Mouse (Mus musculus) splenic B cell, adult 2 months (primary cell): ENCODE results near the gene Lonrf2.

Experiments used
- DNase-seq: peaks from one replicate; pipeline ENCODE4 v3.0.0-alpha.2; 2011; ENCODE audit warnings: low read depth, low spot score
- H3K27me3 ChIP-seq: 2 replicates; pipeline ENCODE4 v1.6.1; 2012; ENCODE audit warnings: mild to moderate bottlenecking, low read length, moderate library complexity, mixed read lengths; ENCODE audit not compliant: control insufficient read depth, poor library complexity, insufficient read depth, severe bottlenecking
- H3K36me3 ChIP-seq: 2 replicates; pipeline ENCODE4 v1.6.1; 2012; ENCODE audit warnings: mild to moderate bottlenecking, low read length, moderate library complexity, mixed read lengths; ENCODE audit not compliant: control insufficient read depth, poor library complexity, insufficient read depth, severe bottlenecking

Gene Lonrf2

DNA sequence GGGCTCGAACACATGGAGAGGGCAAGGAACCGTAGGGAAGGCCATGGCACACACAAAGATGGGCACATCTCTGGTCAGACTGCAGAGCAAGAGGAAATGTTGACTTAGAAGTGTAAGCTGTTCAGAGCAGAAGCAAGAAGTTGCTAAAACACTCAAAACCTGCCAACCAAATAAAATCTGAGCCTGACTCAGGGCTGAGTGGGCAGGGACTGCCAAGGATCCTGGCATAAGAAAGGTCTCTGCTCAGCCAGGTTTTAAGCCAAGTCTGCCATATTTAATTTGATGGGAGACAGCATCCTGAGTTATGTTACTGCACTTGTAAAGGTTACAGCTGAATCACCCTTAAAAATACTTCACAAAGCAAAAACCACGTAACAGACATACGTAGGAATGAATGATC lies 29.4 kb downstream of the Lonrf2 start:
- DNase-seq = no peak
- no peaks in the 10 kb centered on the region for H3K36me3 ChIP-seq

GRCm38 (mm10) chr1:38800402-38800801 lies 36.1 kb downstream of the Lonrf2 start:
- no peak for DNase-seq
- no peaks in the 10 kb centered on the region for H3K36me3 ChIP-seq
- no peaks in the 10 kb centered on the region for H3K27me3 ChIP-seq

More for the DNA sequence above, 29.4 kb downstream of the Lonrf2 start:
- H3K27me3 ChIP-seq = no peaks in the 10 kb centered on the region

DNA sequence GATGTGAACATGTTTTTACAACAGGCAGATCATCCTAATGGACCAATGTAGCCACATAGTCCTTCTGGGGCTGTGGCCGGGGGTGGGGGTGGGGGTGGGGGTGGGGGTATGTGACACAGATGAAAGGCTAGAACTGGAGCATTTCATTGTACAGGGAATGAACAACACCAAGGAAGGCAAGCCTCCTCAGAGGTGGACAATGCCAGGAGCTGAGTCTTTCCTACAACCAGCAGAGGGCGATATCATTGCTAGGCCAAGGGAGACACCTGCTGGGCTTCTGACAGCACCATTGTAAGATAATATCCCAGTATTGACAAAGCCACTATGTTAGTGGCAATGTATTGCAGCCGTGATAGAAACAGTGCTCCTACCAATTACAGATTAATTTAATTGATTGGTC lies 37.2 kb downstream of the Lonrf2 start:
- DNase-seq = peak; percentile 58
- Histone ChIP-seq H3K27me3 (no peaks in the 10 kb centered on the region), H3K36me3 (no peaks in the 10 kb centered on the region)

- no peak for DNase-seq
- H3K27me3 ChIP-seq = no peaks in the 10 kb centered on the region
- H3K36me3 ChIP-seq = no peaks in the 10 kb centered on the region
Observed at GRCm38 (mm10) chr1:38796936-38797335, 39.6 kb downstream of the Lonrf2 start.

DNA sequence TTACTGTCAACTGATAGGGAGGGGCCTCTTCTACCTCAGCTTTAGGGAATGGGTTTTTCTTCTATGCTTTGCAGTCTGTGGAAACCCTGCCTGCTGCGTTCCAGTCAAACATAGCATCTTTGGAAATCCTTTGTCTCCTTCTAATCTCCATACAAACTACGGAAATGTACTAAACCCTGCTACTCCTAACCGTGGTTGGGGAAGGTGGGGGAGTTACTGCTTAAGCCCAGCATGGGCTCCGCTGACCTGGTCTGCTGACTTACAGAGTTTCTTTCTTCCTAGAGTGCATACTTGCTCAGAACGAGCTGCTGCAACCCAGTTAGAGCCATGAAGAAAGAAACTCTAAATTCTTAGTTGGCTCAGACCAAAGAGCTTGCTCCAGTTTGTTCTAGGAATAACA lies 41.0 kb downstream of the Lonrf2 start:
- DNase-seq = no peak
- Histone ChIP-seq H3K27me3 (no peaks in the 10 kb centered on the region), H3K36me3 (no peaks in the 10 kb centered on the region)

- H3K27me3 ChIP-seq = no peaks in the 10 kb centered on the region
- H3K36me3 ChIP-seq = no peaks in the 10 kb centered on the region
- DNase-seq = no peak
Observed at GRCm38 (mm10) chr1:38791016-38791810, 45.3 kb downstream of the Lonrf2 start.

- H3K27me3 ChIP-seq = no peaks in the 10 kb centered on the region
- no peaks in the 10 kb centered on the region for H3K36me3 ChIP-seq
- DNase-seq = no peak
Observed at GRCm38 (mm10) chr1:38789988-38790602, 46.4 kb downstream of the Lonrf2 start.

GRCm38 (mm10) chr1:38788904-38789303 lies 47.6 kb downstream of the Lonrf2 start:
- no peaks in the 10 kb centered on the region for H3K27me3 ChIP-seq
- DNase-seq = peak; percentile 51
- H3K36me3 ChIP-seq = no peaks in the 10 kb centered on the region

DNA sequence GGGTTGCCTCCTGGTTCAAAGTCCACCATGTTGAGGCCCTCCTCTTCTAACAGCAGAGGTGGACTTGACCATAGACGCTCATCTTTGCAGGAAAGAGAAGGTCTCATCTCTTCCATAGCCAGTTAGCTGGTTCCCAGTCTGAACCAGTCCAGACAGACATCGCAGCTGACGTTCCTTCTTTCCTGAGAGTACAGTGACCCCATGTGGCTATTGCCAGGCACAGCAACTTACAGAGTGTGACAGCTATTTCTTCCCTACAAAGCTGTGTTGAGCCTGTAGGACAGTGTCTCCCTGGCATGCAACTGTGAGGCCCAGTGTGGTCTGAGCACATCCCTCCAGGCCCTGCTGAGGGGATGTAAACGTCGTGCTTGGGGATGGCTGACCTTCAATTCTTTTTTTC lies 49.1 kb downstream of the Lonrf2 start:
- H3K36me3 ChIP-seq = no peaks in the 10 kb centered on the region
- DNase-seq = peak; percentile 71
- H3K27me3 ChIP-seq = no peaks in the 10 kb centered on the region

GRCm38 (mm10) chr1:38786358-38786757 lies 50.2 kb downstream of the Lonrf2 start:
- DNase-seq = no peak
- H3K27me3 ChIP-seq = no peaks in the 10 kb centered on the region
- no peaks in the 10 kb centered on the region for H3K36me3 ChIP-seq

- Histone ChIP-seq H3K36me3 (no peaks in the 10 kb centered on the region), H3K27me3 (no peaks in the 10 kb centered on the region)
- DNase-seq = peak; percentile 29
Observed at GRCm38 (mm10) chr1:38778271-38778670, 58.2 kb downstream of the Lonrf2 start.

GRCm38 (mm10) chr1:38777500-38777899 lies 59.0 kb downstream of the Lonrf2 start:
- H3K27me3 ChIP-seq = no peaks in the 10 kb centered on the region
- H3K36me3 ChIP-seq = no peaks in the 10 kb centered on the region
- peak; percentile 83 for DNase-seq

GRCm38 (mm10) chr1:38775713-38776112 lies 60.8 kb downstream of the Lonrf2 start:
- H3K36me3 ChIP-seq = no peaks in the 10 kb centered on the region
- no peak for DNase-seq
- no peaks in the 10 kb centered on the region for H3K27me3 ChIP-seq

DNA sequence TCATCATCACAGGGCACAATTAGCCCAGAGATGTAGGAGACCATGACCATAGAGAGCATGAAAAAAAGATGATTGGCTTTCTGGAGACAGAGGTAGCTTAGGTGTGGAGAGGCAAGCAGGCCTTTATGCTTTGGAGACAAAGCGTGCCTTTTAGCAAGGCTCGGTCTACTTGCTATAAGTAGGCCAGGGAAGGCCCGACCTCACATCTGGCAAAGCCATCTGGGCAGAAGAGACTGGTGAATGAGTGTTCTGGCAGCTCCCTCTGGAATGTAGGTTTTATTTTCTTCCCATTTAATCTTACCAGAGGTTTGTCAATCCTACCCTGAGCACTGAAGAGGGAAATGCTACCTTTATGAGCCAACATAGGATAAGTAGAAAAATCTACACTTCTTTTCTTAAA lies 65.8 kb downstream of the Lonrf2 start:
- Histone ChIP-seq H3K36me3 (no peaks in the 10 kb centered on the region), H3K27me3 (no peaks in the 10 kb centered on the region)
- no peak for DNase-seq

GRCm38 (mm10) chr1:38769920-38770319 lies 66.6 kb downstream of the Lonrf2 start:
- H3K36me3 ChIP-seq = no peaks in the 10 kb centered on the region
- DNase-seq = peak; percentile 79

More at GRCm38 (mm10) chr1:38769920-38770319, 66.6 kb downstream of the Lonrf2 start:
- H3K27me3 ChIP-seq = no peaks in the 10 kb centered on the region
